Mouse (Mus musculus): ENCODE measurements at regions not wholly inside any gene's neighbourhood (a gene's known extent, or its start where the extent isn't known, plus 50 kb on each side); places are given as distances from the start of the nearest gene placed in this dataset.
A peak's percentile ranks its signal among the peaks of the same experiment; 100 is the strongest.

- H3K4me1 ChIP-seq: no peaks in the 10 kb centered on the region
- no peak overlapping the region for H3K4me3 ChIP-seq
- H3K27me3 ChIP-seq: no peaks in the 10 kb centered on the region
- H3K27ac ChIP-seq: no peak overlapping the region
- H3K36me3 ChIP-seq: no peaks in the 10 kb centered on the region
- ATAC-seq (ENCODE audit: low FRiP score): no peak
- H3K4me2 ChIP-seq (replicated peaks): no peak overlapping the region
- 78% methylated on average over 1 of the region's 1 CpGs for WGBS
- no peaks in the 10 kb centered on the region for H3K9me3 ChIP-seq (replicated peaks)
- no peak overlapping the region for H3K9ac ChIP-seq
Measured at GRCm38 (mm10) chr12:6211266-6211665, 835.8 kb upstream of the Klhl29 start.

GRCm38 (mm10) chr12:6189232-6189631, 813.8 kb upstream of the Klhl29 start:
- no peak overlapping the region for H3K9ac ChIP-seq
- no peak overlapping the region for H3K4me3 ChIP-seq
- H3K36me3 ChIP-seq: no peaks in the 10 kb centered on the region
- no peak overlapping the region for H3K27ac ChIP-seq
- no peaks in the 10 kb centered on the region for H3K9me3 ChIP-seq (replicated peaks)
- no peaks in the 10 kb centered on the region for H3K27me3 ChIP-seq
- ATAC-seq (ENCODE audit: low FRiP score): no peak
- H3K4me1 ChIP-seq: no peaks in the 10 kb centered on the region
- WGBS: 83% methylated on average over 3 of the region's 3 CpGs
- no peak overlapping the region for H3K4me2 ChIP-seq (replicated peaks)

- no peaks in the 10 kb centered on the region for H3K9me3 ChIP-seq (replicated peaks)
- no peak overlapping the region for H3K27ac ChIP-seq
- H3K9ac ChIP-seq: no peak overlapping the region
- no peak for ATAC-seq (ENCODE audit: low FRiP score)
- H3K27me3 ChIP-seq: no peaks in the 10 kb centered on the region
- H3K4me3 ChIP-seq: no peak overlapping the region
- no peaks in the 10 kb centered on the region for H3K36me3 ChIP-seq
- H3K4me1 ChIP-seq: no peaks in the 10 kb centered on the region
- H3K4me2 ChIP-seq (replicated peaks): no peak overlapping the region
Measured at GRCm38 (mm10) chr12:6168795-6169194, 793.3 kb upstream of the Klhl29 start.

GRCm38 (mm10) chr12:6154287-6154686, 778.8 kb upstream of the Klhl29 start:
- H3K4me1 ChIP-seq: no peaks in the 10 kb centered on the region
- WGBS: 83% methylated on average over 2 of the region's 2 CpGs
- ATAC-seq (ENCODE audit: low FRiP score): no peak
- H3K9me3 ChIP-seq (replicated peaks): no peaks in the 10 kb centered on the region
- no peaks in the 10 kb centered on the region for H3K36me3 ChIP-seq
- H3K27me3 ChIP-seq: no peaks in the 10 kb centered on the region
- H3K4me3 ChIP-seq: no peak overlapping the region
- H3K4me2 ChIP-seq (replicated peaks): no peak overlapping the region
- H3K9ac ChIP-seq: no peak overlapping the region
- H3K27ac ChIP-seq: no peak overlapping the region

- no peaks in the 10 kb centered on the region for H3K27me3 ChIP-seq
- H3K4me1 ChIP-seq: no peaks in the 10 kb centered on the region
- H3K27ac ChIP-seq: no peak overlapping the region
- H3K36me3 ChIP-seq: no peaks in the 10 kb centered on the region
- WGBS: 88% methylated on average over 3 of the region's 3 CpGs
- H3K9ac ChIP-seq: no peak overlapping the region
- H3K4me3 ChIP-seq: no peak overlapping the region
- H3K9me3 ChIP-seq (replicated peaks): no peaks in the 10 kb centered on the region
- H3K4me2 ChIP-seq (replicated peaks): no peak overlapping the region
- ATAC-seq (ENCODE audit: low FRiP score): no peak
Measured at GRCm38 (mm10) chr12:6151476-6151875, 776.0 kb upstream of the Klhl29 start.

GRCm38 (mm10) chr12:6132451-6132850, 757.0 kb upstream of the Klhl29 start:
- H3K36me3 ChIP-seq: no peaks in the 10 kb centered on the region
- WGBS: 82% methylated on average over 2 of the region's 2 CpGs
- H3K4me1 ChIP-seq: no peaks in the 10 kb centered on the region
- H3K9ac ChIP-seq: no peak overlapping the region
- H3K4me3 ChIP-seq: no peak overlapping the region
- no peak overlapping the region for H3K27ac ChIP-seq
- no peaks in the 10 kb centered on the region for H3K9me3 ChIP-seq (replicated peaks)
- no peaks in the 10 kb centered on the region for H3K27me3 ChIP-seq
- no peak for ATAC-seq (ENCODE audit: low FRiP score)
- H3K4me2 ChIP-seq (replicated peaks): no peak overlapping the region

GRCm38 (mm10) chr12:6119557-6119956, 744.1 kb upstream of the Klhl29 start:
- WGBS: 87% methylated on average over 3 of the region's 3 CpGs
- H3K9ac ChIP-seq: no peak overlapping the region
- ATAC-seq (ENCODE audit: low FRiP score): no peak

GRCm38 (mm10) chr12:6115254-6115653, 739.8 kb upstream of the Klhl29 start:
- ATAC-seq (ENCODE audit: low FRiP score): no peak
- no peaks in the 10 kb centered on the region for H3K9me3 ChIP-seq (replicated peaks)
- H3K36me3 ChIP-seq: no peaks in the 10 kb centered on the region
- no peak overlapping the region for H3K4me3 ChIP-seq
- no peak overlapping the region for H3K27ac ChIP-seq
- no peak overlapping the region for H3K9ac ChIP-seq
- no peaks in the 10 kb centered on the region for H3K27me3 ChIP-seq
- 88% methylated on average over 1 of the region's 1 CpGs for WGBS
- no peak overlapping the region for H3K4me2 ChIP-seq (replicated peaks)
- no peaks in the 10 kb centered on the region for H3K4me1 ChIP-seq

More at GRCm38 (mm10) chr12:6119557-6119956, 744.1 kb upstream of the Klhl29 start:
- no peaks in the 10 kb centered on the region for H3K27me3 ChIP-seq
- no peaks in the 10 kb centered on the region for H3K4me1 ChIP-seq
- H3K27ac ChIP-seq: no peak overlapping the region
- H3K9me3 ChIP-seq (replicated peaks): no peaks in the 10 kb centered on the region
- H3K4me3 ChIP-seq: no peak overlapping the region
- H3K4me2 ChIP-seq (replicated peaks): no peak overlapping the region
- H3K36me3 ChIP-seq: no peaks in the 10 kb centered on the region

- H3K36me3 ChIP-seq: no peaks in the 10 kb centered on the region
- H3K9ac ChIP-seq: no peak overlapping the region
- H3K4me1 ChIP-seq: no peaks in the 10 kb centered on the region
- H3K27me3 ChIP-seq: no peaks in the 10 kb centered on the region
- no peaks in the 10 kb centered on the region for H3K9me3 ChIP-seq (replicated peaks)
- 61% methylated on average over 1 of the region's 1 CpGs for WGBS
- no peak overlapping the region for H3K27ac ChIP-seq
- no peak overlapping the region for H3K4me3 ChIP-seq
- ATAC-seq (ENCODE audit: low FRiP score): no peak
- no peak overlapping the region for H3K4me2 ChIP-seq (replicated peaks)
Measured at GRCm38 (mm10) chr12:6097295-6097694, 721.8 kb upstream of the Klhl29 start.

- no peak overlapping the region for H3K9ac ChIP-seq
- H3K27me3 ChIP-seq: no peaks in the 10 kb centered on the region
- no peaks in the 10 kb centered on the region for H3K9me3 ChIP-seq (replicated peaks)
- no peaks in the 10 kb centered on the region; the same call in 1 of the 2 replicates for H3K4me1 ChIP-seq
- ATAC-seq (ENCODE audit: low FRiP score): peak; percentile 56; the same call in 1 of the 2 replicates
- WGBS: 49% methylated on average over 3 of the region's 3 CpGs
- H3K4me2 ChIP-seq (replicated peaks): no peak overlapping the region
- H3K4me3 ChIP-seq: no peak overlapping the region
- no peaks in the 10 kb centered on the region for H3K36me3 ChIP-seq
- H3K27ac ChIP-seq: no peak overlapping the region; the same call in 1 of the 2 replicates
Measured at GRCm38 (mm10) chr12:6087627-6088350, 712.3 kb upstream of the Klhl29 start.

GRCm38 (mm10) chr12:6087071-6087470, 711.6 kb upstream of the Klhl29 start:
- Histone ChIP-seq H3K4me3 (no peak overlapping the region), H3K9ac (no peak overlapping the region), H3K9me3 (replicated peaks) (no peaks in the 10 kb centered on the region), H3K36me3 (no peaks in the 10 kb centered on the region), H3K27ac (no peak overlapping the region), H3K4me1 (no peaks in the 10 kb centered on the region; the same call in 1 of the 2 replicates), H3K4me2 (replicated peaks) (no peak overlapping the region), H3K27me3 (no peaks in the 10 kb centered on the region)
- ATAC-seq (ENCODE audit: low FRiP score): no peak
- 62% methylated on average over 2 of the region's 2 CpGs for WGBS

GRCm38 (mm10) chr12:6046866-6047689, 671.6 kb upstream of the Klhl29 start:
- no peaks in the 10 kb centered on the region for H3K36me3 ChIP-seq
- no peak overlapping the region for H3K9ac ChIP-seq
- no peak overlapping the region for H3K27ac ChIP-seq
- peak; percentile 67 for ATAC-seq (ENCODE audit: low FRiP score)
- WGBS: 49% methylated on average over 9 of the region's 9 CpGs
- H3K4me2 ChIP-seq (replicated peaks): no peak overlapping the region
- H3K9me3 ChIP-seq (replicated peaks): no peaks in the 10 kb centered on the region
- H3K4me3 ChIP-seq: no peak overlapping the region
- no peaks in the 10 kb centered on the region for H3K27me3 ChIP-seq
- H3K4me1 ChIP-seq: peaks cover 9% of the 10 kb centered on the region; the same call in 1 of the 2 replicates

Data from hindbrain, embryonic 12.5 days (tissue).